Mouse (Mus musculus): ENCODE data around the gene Gzf1. TPM values are rescaled to one million over a fixed set of nuclear protein-coding genes. Genes with fewer than 3 reads are reported as not detected.

Gzf1 gene
- polyA plus RNA-seq, 1 experiment from 2014 or later, result 29.3 TPM

- H3K9ac ChIP-seq (ENCODE audit: low read length), result peak within 1 kb of the TSS; percentile 90
- peaks cover 5% of the 10 kb centered on the region; the same call in 1 of the 2 replicates for H3K4me1 ChIP-seq (replicated peaks; ENCODE audit: control insufficient read depth, insufficient read depth, low read length)
- H3K9me3 ChIP-seq (ENCODE audit: control insufficient read depth, low read length), result no peaks in the 10 kb centered on the region
- DNase-seq (ENCODE audit: low spot score) (peak; percentile 97), ATAC-seq (replicated peaks; ENCODE audit: low FRiP score) (peak; percentile 99)
- H3K27me3 ChIP-seq (ENCODE audit: control insufficient read depth, insufficient read depth, low read length), result no peaks in the 10 kb centered on the region
- peak within 1 kb of the TSS; percentile 79 for H3K4me2 ChIP-seq (ENCODE audit: low read depth, low read length, severe bottlenecking)
- under 1% methylated on average over 58 of the region's 58 CpGs for WGBS
- peaks cover 7% of the 10 kb centered on the region for H3K36me3 ChIP-seq (ENCODE audit: control insufficient read depth, insufficient read depth, low read length)
- H3K27ac ChIP-seq (ENCODE audit: low read depth, low read length), result peak within 1 kb of the TSS; percentile 37
- peak within 1 kb of the TSS; percentile 75 for H3K4me3 ChIP-seq (ENCODE audit: low read depth, low read length)
Measured at GRCm38 (mm10) chr2:148672199-148673096, 8.4 kb upstream of the Gzf1 start, which contains the start of gene Nxt1. Nxt1 (plus strand) TSS chr2:148672601.

- H3K27me3 ChIP-seq (ENCODE audit: control insufficient read depth, insufficient read depth, low read length), result no peaks in the 10 kb centered on the region
- peak overlapping the region; percentile 34 for H3K4me3 ChIP-seq (ENCODE audit: low read depth, low read length)
- H3K27ac ChIP-seq (ENCODE audit: low read depth, low read length), result peak overlapping the region; percentile 77
- peak overlapping the region; percentile 61 for H3K9ac ChIP-seq (ENCODE audit: low read length)
- H3K36me3 ChIP-seq (ENCODE audit: control insufficient read depth, insufficient read depth, low read length), result peaks cover 7% of the 10 kb centered on the region
- H3K4me2 ChIP-seq (ENCODE audit: low read depth, low read length, severe bottlenecking), result peak overlapping the region; percentile 53
- ATAC-seq (replicated peaks; ENCODE audit: low FRiP score) (peak; percentile 54), DNase-seq (ENCODE audit: low spot score) (peak; percentile 91)
- no peaks in the 10 kb centered on the region for H3K9me3 ChIP-seq (ENCODE audit: control insufficient read depth, low read length)
- H3K4me1 ChIP-seq (replicated peaks; ENCODE audit: control insufficient read depth, insufficient read depth, low read length), result peaks cover 17% of the 10 kb centered on the region
- 3% methylated on average over 26 of the region's 26 CpGs for WGBS
Measured at GRCm38 (mm10) chr2:148677801-148678200, 3.0 kb upstream of the Gzf1 start.

- Histone ChIP-seq H3K36me3 (ENCODE audit: control insufficient read depth, insufficient read depth, low read length) (peaks cover 7% of the 10 kb centered on the region), H3K4me1 (replicated peaks; ENCODE audit: control insufficient read depth, insufficient read depth, low read length) (peaks cover 16% of the 10 kb centered on the region), H3K9me3 (ENCODE audit: control insufficient read depth, low read length) (no peaks in the 10 kb centered on the region), H3K4me2 (ENCODE audit: low read depth, low read length, severe bottlenecking) (peak overlapping the region; percentile 56), H3K27ac (ENCODE audit: low read depth, low read length) (peak overlapping the region; percentile 92), H3K27me3 (ENCODE audit: control insufficient read depth, insufficient read depth, low read length) (no peaks in the 10 kb centered on the region), H3K9ac (ENCODE audit: low read length) (peak overlapping the region; percentile 48), H3K4me3 (ENCODE audit: low read depth, low read length) (no peak overlapping the region; the same call in 1 of the 2 replicates)
- ATAC-seq (replicated peaks; ENCODE audit: low FRiP score), result peak; percentile 57
- peak; percentile 81 for DNase-seq (ENCODE audit: low spot score)
- WGBS, result 0% methylated on average over 8 of the region's 9 CpGs
Measured at GRCm38 (mm10) chr2:148679346-148679745, 1.5 kb upstream of the Gzf1 start.

GRCm38 (mm10) chr2:148681461-148681891 lies 653 bp downstream of the Gzf1 start:
- Histone ChIP-seq H3K9me3 (ENCODE audit: control insufficient read depth, low read length) (no peaks in the 10 kb centered on the region), H3K27me3 (ENCODE audit: control insufficient read depth, insufficient read depth, low read length) (no peaks in the 10 kb centered on the region), H3K36me3 (ENCODE audit: control insufficient read depth, insufficient read depth, low read length) (no peaks in the 10 kb centered on the region; the same call in 1 of the 2 replicates), H3K4me1 (replicated peaks; ENCODE audit: control insufficient read depth, insufficient read depth, low read length) (peaks cover 16% of the 10 kb centered on the region), H3K9ac (ENCODE audit: low read length) (peak overlapping the region; percentile 79), H3K4me3 (ENCODE audit: low read depth, low read length) (peak overlapping the region; percentile 66), H3K4me2 (ENCODE audit: low read depth, low read length, severe bottlenecking) (peak overlapping the region; percentile 56), H3K27ac (ENCODE audit: low read depth, low read length) (no peak overlapping the region)
- ATAC-seq (replicated peaks; ENCODE audit: low FRiP score), result peak; percentile 53
- DNase-seq (ENCODE audit: low spot score), result peak; percentile 79
- 7% methylated on average over 17 of the region's 17 CpGs for WGBS

- DNase-seq (ENCODE audit: low spot score) (no peak), ATAC-seq (replicated peaks; ENCODE audit: low FRiP score) (no peak)
- Histone ChIP-seq H3K4me1 (replicated peaks; ENCODE audit: control insufficient read depth, insufficient read depth, low read length) (peaks cover 9% of the 10 kb centered on the region), H3K4me3 (ENCODE audit: low read depth, low read length) (no peak overlapping the region), H3K9me3 (ENCODE audit: control insufficient read depth, low read length) (no peaks in the 10 kb centered on the region), H3K9ac (ENCODE audit: low read length) (no peak overlapping the region), H3K36me3 (ENCODE audit: control insufficient read depth, insufficient read depth, low read length) (no peaks in the 10 kb centered on the region; the same call in 1 of the 2 replicates), H3K27me3 (ENCODE audit: control insufficient read depth, insufficient read depth, low read length) (no peaks in the 10 kb centered on the region), H3K27ac (ENCODE audit: low read depth, low read length) (no peak overlapping the region), H3K4me2 (ENCODE audit: low read depth, low read length, severe bottlenecking) (no peak overlapping the region)
- WGBS, result 93% methylated on average over 1 of the region's 1 CpGs
Measured at GRCm38 (mm10) chr2:148683031-148683430, 2.2 kb downstream of the Gzf1 start.

- WGBS, result 91% methylated on average over 2 of the region's 2 CpGs
- Histone ChIP-seq H3K36me3 (ENCODE audit: control insufficient read depth, insufficient read depth, low read length) (peaks cover 2% of the 10 kb centered on the region), H3K27ac (ENCODE audit: low read depth, low read length) (no peak overlapping the region), H3K9ac (ENCODE audit: low read length) (no peak overlapping the region), H3K4me1 (replicated peaks; ENCODE audit: control insufficient read depth, insufficient read depth, low read length) (peaks cover 3% of the 10 kb centered on the region; the same call in 1 of the 2 replicates), H3K4me3 (ENCODE audit: low read depth, low read length) (no peak overlapping the region), H3K9me3 (ENCODE audit: control insufficient read depth, low read length) (no peaks in the 10 kb centered on the region), H3K27me3 (ENCODE audit: control insufficient read depth, insufficient read depth, low read length) (no peaks in the 10 kb centered on the region), H3K4me2 (ENCODE audit: low read depth, low read length, severe bottlenecking) (no peak overlapping the region)
- ATAC-seq (replicated peaks; ENCODE audit: low FRiP score) (no peak), DNase-seq (ENCODE audit: low spot score) (no peak)
Measured at GRCm38 (mm10) chr2:148684972-148685371, 4.1 kb downstream of the Gzf1 start.

- DNase-seq (ENCODE audit: low spot score), result no peak
Measured at GRCm38 (mm10) chr2:148685709-148686108, 4.9 kb downstream of the Gzf1 start.

GRCm38 (mm10) chr2:148686862-148687261 lies 6.0 kb downstream of the Gzf1 start:
- Histone ChIP-seq H3K4me1 (replicated peaks; ENCODE audit: control insufficient read depth, insufficient read depth, low read length) (no peaks in the 10 kb centered on the region), H3K27me3 (ENCODE audit: control insufficient read depth, insufficient read depth, low read length) (no peaks in the 10 kb centered on the region), H3K9ac (ENCODE audit: low read length) (no peak overlapping the region), H3K4me2 (ENCODE audit: low read depth, low read length, severe bottlenecking) (no peak overlapping the region), H3K27ac (ENCODE audit: low read depth, low read length) (no peak overlapping the region), H3K36me3 (ENCODE audit: control insufficient read depth, insufficient read depth, low read length) (peaks cover 5% of the 10 kb centered on the region), H3K9me3 (ENCODE audit: control insufficient read depth, low read length) (no peaks in the 10 kb centered on the region), H3K4me3 (ENCODE audit: low read depth, low read length) (no peak overlapping the region)
- no peak for DNase-seq (ENCODE audit: low spot score)
- ATAC-seq (replicated peaks; ENCODE audit: low FRiP score), result no peak
- 95% methylated on average over 1 of the region's 1 CpGs for WGBS

More at GRCm38 (mm10) chr2:148685709-148686108, 4.9 kb downstream of the Gzf1 start:
- Histone ChIP-seq H3K9ac (ENCODE audit: low read length) (no peak overlapping the region), H3K9me3 (ENCODE audit: control insufficient read depth, low read length) (no peaks in the 10 kb centered on the region), H3K36me3 (ENCODE audit: control insufficient read depth, insufficient read depth, low read length) (peaks cover 5% of the 10 kb centered on the region), H3K4me2 (ENCODE audit: low read depth, low read length, severe bottlenecking) (no peak overlapping the region), H3K4me1 (replicated peaks; ENCODE audit: control insufficient read depth, insufficient read depth, low read length) (no peaks in the 10 kb centered on the region), H3K4me3 (ENCODE audit: low read depth, low read length) (no peak overlapping the region), H3K27ac (ENCODE audit: low read depth, low read length) (no peak overlapping the region), H3K27me3 (ENCODE audit: control insufficient read depth, insufficient read depth, low read length) (no peaks in the 10 kb centered on the region)
- no peak for ATAC-seq (replicated peaks; ENCODE audit: low FRiP score)
- 90% methylated on average over 3 of the region's 3 CpGs for WGBS
